11 mouse cellular contexts compared by ENCODE assay signal in genomic region chr16:10783152-10783434, GRCm38 (mm10). TPM values are rescaled to one million over a fixed set of nuclear protein-coding genes. Genes with fewer than 3 reads are reported as not detected.
DNase-seq lines count a peak whose midpoint lies in the region; ATAC-seq lines count a peak whose summit lies in the region.
"Had no signal": no experiment of that assay in that cellular context is flagged by ENCODE, and none has a peak within 500 bp of the region (broad histone marks: within the 10 kb centered on the region; RNA-seq: fewer than 3 reads in every experiment).

No protein-coding gene starts in this region.

- no peak for DNase-seq in heart, postnatal 10 days
- DNase-seq in 3134 (ENCODE audit: extremely low read depth, insufficient read length, low spot score) (peak; percentile 84), adipocyte (ENCODE audit: low spot score) (peak; percentile 47)
- no peak for DNase-seq in right cerebral cortex, postnatal 10 days (ENCODE audit: low spot score in 2 of 2)
- DNase-seq in layer of hippocampus, adult 18-20 months (ENCODE audit: low spot score in 2 of 2) = no peak
- DNase-seq: cerebellum, adult 18-20 months had no signal

- peak overlapping the region; percentile 76 for H3K4me3 ChIP-seq in heart, embryonic 16.5 days (ENCODE audit: low read length)
- H3K4me3 ChIP-seq in limb, embryonic 15.5 days = peak overlapping the region; percentile 85

- peak overlapping the region; percentile 97 for H3K4me2 ChIP-seq in heart, embryonic 16.5 days (ENCODE audit: low read depth, low read length)
- H3K4me2 ChIP-seq in limb, embryonic 15.5 days = peak overlapping the region; percentile 80

- H3K27ac ChIP-seq in heart, embryonic 16.5 days (ENCODE audit: low read length) = peak overlapping the region; percentile 62; the same call in 1 of the 2 replicates
- H3K27ac ChIP-seq in limb, embryonic 15.5 days = peak overlapping the region; percentile 64
- H3K27ac ChIP-seq: macrophage had no signal

- no peaks in the 10 kb centered on the region for H3K36me3 ChIP-seq in heart, embryonic 16.5 days (ENCODE audit: control insufficient read depth, insufficient read depth)
- no peaks in the 10 kb centered on the region for H3K36me3 ChIP-seq in limb, embryonic 15.5 days

- H3K4me1 ChIP-seq in heart, embryonic 16.5 days (ENCODE audit: control insufficient read depth, insufficient read depth, low read length) = peaks cover 54% of the 10 kb centered on the region
- peaks cover 64% of the 10 kb centered on the region for H3K4me1 ChIP-seq in limb, embryonic 15.5 days

- WGBS in heart, embryonic 16.5 days = 14% methylated on average over 1 of the region's 1 CpGs
- WGBS in limb, embryonic 15.5 days = 18% methylated on average over 1 of the region's 1 CpGs

- intact Hi-C loops in heart, postnatal 10 days (cut with DNase I) = no loop called here

- H3K27me3 ChIP-seq in heart, embryonic 16.5 days (ENCODE audit: control insufficient read depth, insufficient read depth, low read length) = no peaks in the 10 kb centered on the region
- H3K27me3 ChIP-seq in limb, embryonic 15.5 days = no peaks in the 10 kb centered on the region

- peak overlapping the region; percentile 70 for H3K9ac ChIP-seq in heart, embryonic 16.5 days (ENCODE audit: low read length)
- peak overlapping the region; percentile 14; the same call in 1 of the 2 replicates for H3K9ac ChIP-seq in limb, embryonic 15.5 days

- no peak for ATAC-seq in heart, embryonic 16.5 days (replicated peaks; ENCODE audit: extremely low read depth, insufficient read depth, low FRiP score)
- ATAC-seq in limb, embryonic 15.5 days (ENCODE audit: insufficient number of reproducible peaks, low FRiP score, low TSS enrichment, low read depth) = no peak
- no peak for ATAC-seq in erythroblast, adult 5-6 weeks (replicated peaks; ENCODE audit: low FRiP score, poor library complexity, severe bottlenecking)

- no peaks in the 10 kb centered on the region for H3K9me3 ChIP-seq in heart, embryonic 16.5 days (replicated peaks; ENCODE audit: control insufficient read depth, low read length)
- H3K9me3 ChIP-seq in limb, embryonic 15.5 days = no peaks in the 10 kb centered on the region

RNA-seq across cellular contexts. Expression of gene Socs1, which starts 2.2 kb away (rescaled TPM):
- 5.5 and 11.6 TPM in 2 replicates for polyA plus RNA-seq in heart, embryonic 16.5 days (2015; fragmentation: Nextera tagmentation; extraction: Ambion mirVana)
- 1 to 10 TPM; 1.2 to 1.5 TPM for total RNA-seq in heart, postnatal 10 days (2021)
- polyA plus RNA-seq in limb, embryonic 15.5 days (2015; fragmentation: Nextera tagmentation; extraction: Ambion mirVana) = 17.4 and 17.5 TPM in 2 replicates
- total RNA-seq in erythroblast, adult 5-6 weeks (2015; ENCODE audit: low replicate concordance) = 0.84 TPM in 1 of 2 replicates, not detected in the other
- total RNA-seq in erythroblast, adult 5-6 weeks (2017; ENCODE audit: low replicate concordance) = 0.56 and 1.2 TPM in 2 replicates
- total RNA-seq in layer of hippocampus, adult 18-20 months (2021) = under 1 TPM; 0.71 to 0.82 TPM

RNA-seq across cellular contexts. Expression of gene Tnp2, which starts 5.4 kb away (rescaled TPM):
- polyA plus RNA-seq in heart, embryonic 16.5 days (2015; fragmentation: Nextera tagmentation; extraction: Ambion mirVana) = 0.47 TPM in 1 of 2 replicates, not detected in the other
- total RNA-seq in heart, postnatal 10 days (2021) = not detected
- not detected in 2 replicates for polyA plus RNA-seq in limb, embryonic 15.5 days (2015; fragmentation: Nextera tagmentation; extraction: Ambion mirVana)
- total RNA-seq in erythroblast, adult 5-6 weeks (2015; ENCODE audit: low replicate concordance) = not detected in 2 replicates
- not detected in 2 replicates for total RNA-seq in erythroblast, adult 5-6 weeks (2017; ENCODE audit: low replicate concordance)
- not detected for total RNA-seq in layer of hippocampus, adult 18-20 months (2021)
- total RNA-seq: hematopoietic stem cell, adult 5-6 weeks had no signal
- polyA plus RNA-seq: macrophage had no signal

RNA-seq across cellular contexts. Expression of gene Prm3, which starts 7.6 kb away (rescaled TPM):
- polyA plus RNA-seq in heart, embryonic 16.5 days (2015; fragmentation: Nextera tagmentation; extraction: Ambion mirVana) = not detected in 2 replicates
- not detected for total RNA-seq in heart, postnatal 10 days (2021)
- not detected in 2 replicates for polyA plus RNA-seq in limb, embryonic 15.5 days (2015; fragmentation: Nextera tagmentation; extraction: Ambion mirVana)
- total RNA-seq in erythroblast, adult 5-6 weeks (2015; ENCODE audit: low replicate concordance) = not detected in 2 replicates
- not detected in 2 replicates for total RNA-seq in erythroblast, adult 5-6 weeks (2017; ENCODE audit: low replicate concordance)
- not detected for total RNA-seq in layer of hippocampus, adult 18-20 months (2021)
- total RNA-seq: hematopoietic stem cell, adult 5-6 weeks had no signal
- polyA plus RNA-seq: macrophage had no signal

RNA-seq across cellular contexts. Expression of gene Prm2, which starts 12.8 kb away (rescaled TPM):
- not detected in 2 replicates for polyA plus RNA-seq in heart, embryonic 16.5 days (2015; fragmentation: Nextera tagmentation; extraction: Ambion mirVana)
- total RNA-seq in heart, postnatal 10 days (2021) = not detected
- not detected in 2 replicates for polyA plus RNA-seq in limb, embryonic 15.5 days (2015; fragmentation: Nextera tagmentation; extraction: Ambion mirVana)
- total RNA-seq in erythroblast, adult 5-6 weeks (2015; ENCODE audit: low replicate concordance) = not detected in 2 replicates
- not detected in 2 replicates for total RNA-seq in erythroblast, adult 5-6 weeks (2017; ENCODE audit: low replicate concordance)
- not detected for total RNA-seq in layer of hippocampus, adult 18-20 months (2021)
- total RNA-seq: hematopoietic stem cell, adult 5-6 weeks had no signal
- polyA plus RNA-seq: macrophage had no signal

RNA-seq across cellular contexts. Expression of gene Prm1, which starts 22.5 kb away (rescaled TPM):
- 0.36 and 0.58 TPM in 2 replicates for polyA plus RNA-seq in heart, embryonic 16.5 days (2015; fragmentation: Nextera tagmentation; extraction: Ambion mirVana)
- not detected for total RNA-seq in heart, postnatal 10 days (2021)
- polyA plus RNA-seq in limb, embryonic 15.5 days (2015; fragmentation: Nextera tagmentation; extraction: Ambion mirVana) = 0.50 TPM in 1 of 2 replicates, not detected in the other
- not detected in 2 replicates for total RNA-seq in erythroblast, adult 5-6 weeks (2015; ENCODE audit: low replicate concordance)
- not detected in 2 replicates for total RNA-seq in erythroblast, adult 5-6 weeks (2017; ENCODE audit: low replicate concordance)
- total RNA-seq in layer of hippocampus, adult 18-20 months (2021) = not detected
- total RNA-seq: hematopoietic stem cell, adult 5-6 weeks had no signal
- polyA plus RNA-seq: macrophage had no signal

Comparison
In these comparisons a context has a peak if more than half of its experiments do, and no peak if none do; other contexts are left out.
1. DNase-seq: peak in 3134 (single experiment) and adipocyte (single experiment); none in heart, postnatal 10 days (0 of 2), right cerebral cortex, postnatal 10 days (0 of 2) and layer of hippocampus, adult 18-20 months (0 of 2).